Mouse (Mus musculus): ENCODE measurements around the gene Cdpf1. TPM values are rescaled to one million over a fixed set of nuclear protein-coding genes. Genes with fewer than 3 reads are reported as not detected.
A peak's percentile ranks its signal among the peaks of the same experiment; 100 is the strongest.

The Cdpf1 gene
- polyA plus RNA-seq, 1 experiment from 2014 or later = 35.6 TPM

DNA sequence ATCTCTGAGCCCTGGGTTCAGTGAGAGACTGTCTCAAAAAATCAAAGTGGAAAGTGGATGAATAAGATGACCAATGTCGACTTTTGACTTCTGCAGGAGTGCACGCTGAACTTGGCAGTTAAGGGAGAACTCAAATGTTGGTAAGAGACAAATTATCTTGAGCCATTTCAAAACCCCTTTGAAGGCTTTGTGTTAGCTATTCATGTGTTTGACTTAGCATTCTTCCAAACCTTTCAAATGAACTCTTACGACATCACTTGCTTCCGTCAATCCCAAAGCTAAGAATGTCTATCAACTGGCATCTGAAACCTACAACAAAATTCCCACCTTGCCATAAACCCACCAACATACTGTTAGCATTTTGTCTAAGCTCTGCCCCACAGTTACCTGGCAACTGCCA lies 16.6 kb upstream of the Cdpf1 start:
- no peak for DNase-seq (ENCODE audit: low spot score)
- Histone ChIP-seq H3K36me3 (no peaks in the 10 kb centered on the region), H3K4me3 (no peak overlapping the region), H3K4me1 (peaks cover 17% of the 10 kb centered on the region), H3K27me3 (ENCODE audit: low read depth, poor library complexity, severe bottlenecking) (no peaks in the 10 kb centered on the region), H3K27ac (no peak overlapping the region), H3K9me3 (replicated peaks) (no peaks in the 10 kb centered on the region)
- WGBS = 87% methylated on average over 4 of the region's 4 CpGs

DNA sequence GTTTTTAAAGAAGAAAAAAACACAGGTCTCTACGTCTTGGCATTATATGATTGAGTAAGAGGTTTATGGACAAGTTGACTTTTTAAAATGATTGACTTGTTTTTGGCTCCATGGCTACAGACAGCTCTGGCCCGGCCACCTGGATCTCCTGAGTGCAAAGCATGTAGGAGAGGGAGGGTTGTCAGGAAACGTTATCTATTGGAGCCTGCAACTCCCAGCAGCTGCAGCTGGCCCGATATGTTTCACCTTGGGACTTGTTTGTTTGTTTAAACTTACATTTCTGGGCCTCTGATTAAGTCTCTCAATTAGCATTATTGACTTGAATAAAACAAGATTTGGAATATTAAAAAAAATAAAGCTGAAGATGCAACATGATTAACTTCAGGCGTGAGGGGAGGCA lies 15.2 kb upstream of the Cdpf1 start:
- no peak overlapping the region for H3K4me3 ChIP-seq
- H3K27me3 ChIP-seq (ENCODE audit: low read depth, poor library complexity, severe bottlenecking) = peaks cover 12% of the 10 kb centered on the region
- H3K4me1 ChIP-seq = peaks cover 9% of the 10 kb centered on the region
- 72% methylated on average over 5 of the region's 5 CpGs for WGBS
- no peaks in the 10 kb centered on the region for H3K9me3 ChIP-seq (replicated peaks)
- H3K27ac ChIP-seq = no peak overlapping the region
- H3K36me3 ChIP-seq = no peaks in the 10 kb centered on the region
- no peak for DNase-seq (ENCODE audit: low spot score)

- peaks cover 13% of the 10 kb centered on the region for H3K4me1 ChIP-seq
- WGBS = 10% methylated on average over 4 of the region's 4 CpGs
- H3K27ac ChIP-seq = peak overlapping the region; percentile 92
- peaks cover 34% of the 10 kb centered on the region for H3K27me3 ChIP-seq (ENCODE audit: low read depth, poor library complexity, severe bottlenecking)
- H3K36me3 ChIP-seq = no peaks in the 10 kb centered on the region
- H3K9me3 ChIP-seq (replicated peaks) = 0 out of 2 replicates have a peak, but pooled peaks cover 2% of the 10 kb centered on the region
- H3K4me3 ChIP-seq = peak overlapping the region; percentile 73
- DNase-seq (ENCODE audit: low spot score) = no peak
These were observed 10.5 kb upstream of the Cdpf1 start for GRCm38 (mm10) chr15:85822011-85822359.

DNA sequence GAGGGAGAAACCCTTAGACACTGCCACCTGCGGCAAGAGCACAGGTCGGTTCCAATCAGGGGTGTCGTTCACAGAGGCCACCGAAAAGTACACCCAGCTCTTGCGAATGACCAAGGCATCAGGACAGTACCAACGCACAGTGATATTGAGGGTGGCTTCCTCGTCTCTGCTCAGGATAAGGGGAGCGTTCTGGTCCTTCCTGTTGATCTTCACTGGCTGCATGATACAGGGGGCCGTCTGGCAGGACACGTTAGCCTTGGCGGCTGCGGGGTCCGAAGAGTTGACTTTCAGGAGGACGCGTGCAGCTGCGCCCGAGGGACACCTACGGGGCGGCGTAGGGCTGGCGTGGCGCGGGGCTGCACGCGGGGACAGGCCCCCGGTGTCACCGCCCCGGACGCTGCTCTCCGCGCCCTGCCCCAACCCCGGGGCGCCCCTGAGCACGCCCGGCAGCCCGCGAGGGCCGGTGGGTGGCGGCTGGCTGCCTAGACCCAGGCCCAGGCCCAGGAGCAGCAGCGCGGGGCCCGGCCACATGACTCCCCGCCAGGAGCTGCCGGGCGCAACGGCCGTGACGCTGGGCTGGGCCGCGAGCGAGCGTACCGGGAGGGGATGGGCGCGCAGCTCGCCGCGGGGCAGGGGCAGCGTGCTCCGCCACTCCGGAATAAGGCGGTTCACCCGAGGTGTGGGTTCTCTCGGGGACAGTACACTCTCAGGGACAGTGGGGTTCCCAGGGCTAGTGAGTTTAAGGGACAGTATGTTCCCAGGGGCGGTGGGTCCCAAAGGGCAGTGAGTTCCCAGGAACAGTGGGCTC lies 9.9 kb upstream of the Cdpf1 start, which contains the start of gene Pkdrej:
Pkdrej (minus strand) TSS at position 532 of the 808 bp plus-strand sequence.
- Histone ChIP-seq H3K4me1 (peaks cover 13% of the 10 kb centered on the region), H3K27ac (peak within 1 kb of the TSS; percentile 92), H3K36me3 (no peaks in the 10 kb centered on the region), H3K4me3 (peak within 1 kb of the TSS; percentile 73), H3K9me3 (replicated peaks) (0 out of 2 replicates have a peak, but pooled peaks cover 2% of the 10 kb centered on the region), H3K27me3 (ENCODE audit: low read depth, poor library complexity, severe bottlenecking) (peaks cover 34% of the 10 kb centered on the region)
- 3% methylated on average over 65 of the region's 65 CpGs for WGBS
- DNase-seq (ENCODE audit: low spot score) = peak; percentile 70

GRCm38 (mm10) chr15:85813428-85813827 lies 1.9 kb upstream of the Cdpf1 start:
- Histone ChIP-seq H3K4me1 (peaks cover 17% of the 10 kb centered on the region), H3K36me3 (no peaks in the 10 kb centered on the region), H3K4me3 (no peak overlapping the region), H3K9me3 (replicated peaks) (0 out of 2 replicates have a peak, but pooled peaks cover 2% of the 10 kb centered on the region), H3K27me3 (ENCODE audit: low read depth, poor library complexity, severe bottlenecking) (no peaks in the 10 kb centered on the region), H3K27ac (no peak overlapping the region)
- WGBS = 80% methylated on average over 10 of the region's 10 CpGs
- DNase-seq (ENCODE audit: low spot score) = no peak

DNA sequence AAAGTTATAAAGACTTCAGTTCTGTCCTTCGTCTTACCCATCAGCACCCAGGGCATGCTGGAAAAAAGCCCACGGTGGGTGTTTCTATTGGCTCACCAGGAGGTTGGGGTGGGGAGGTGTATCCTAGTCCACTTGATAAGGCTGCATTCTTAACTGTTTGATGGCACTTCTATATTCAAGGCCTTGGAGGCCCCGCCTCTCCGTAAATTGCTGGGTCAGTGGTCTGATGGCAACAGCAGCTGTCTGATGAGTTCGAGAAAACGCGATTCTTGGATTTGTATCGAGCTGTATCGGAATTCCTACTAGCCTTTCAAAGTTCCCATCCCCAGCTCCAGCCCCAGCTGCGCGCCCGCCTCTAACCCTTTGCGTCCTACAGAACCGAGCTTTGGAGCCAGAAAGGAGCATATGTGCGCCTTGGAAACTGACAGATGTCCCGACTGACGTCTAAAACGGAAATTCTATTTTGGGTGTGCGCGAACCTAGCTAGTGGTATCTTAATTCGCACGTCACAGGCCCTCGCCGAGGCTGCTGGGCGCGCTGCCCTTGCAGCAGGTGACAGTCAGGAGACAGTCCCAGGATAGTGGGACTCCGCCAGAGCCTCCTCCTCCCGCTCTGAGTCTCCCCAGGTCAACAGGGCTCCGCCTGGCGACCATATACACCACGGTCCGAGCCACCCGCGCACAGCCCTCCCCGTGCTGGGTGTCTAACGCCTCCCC lies 533 bp downstream of the Cdpf1 start:
- H3K27ac ChIP-seq = peak overlapping the region; percentile 89
- WGBS = 7% methylated on average over 36 of the region's 36 CpGs
- no peaks in the 10 kb centered on the region for H3K36me3 ChIP-seq
- peak overlapping the region; percentile 87 for H3K4me3 ChIP-seq
- H3K4me1 ChIP-seq = peaks cover 17% of the 10 kb centered on the region
- DNase-seq (ENCODE audit: low spot score) = no peak
- no peaks in the 10 kb centered on the region for H3K27me3 ChIP-seq (ENCODE audit: low read depth, poor library complexity, severe bottlenecking)
- H3K9me3 ChIP-seq (replicated peaks) = no peaks in the 10 kb centered on the region

- H3K4me1 ChIP-seq = peaks cover 17% of the 10 kb centered on the region
These were observed 1.1 kb downstream of the Cdpf1 start for GRCm38 (mm10) chr15:85810462-85810805.

DNA sequence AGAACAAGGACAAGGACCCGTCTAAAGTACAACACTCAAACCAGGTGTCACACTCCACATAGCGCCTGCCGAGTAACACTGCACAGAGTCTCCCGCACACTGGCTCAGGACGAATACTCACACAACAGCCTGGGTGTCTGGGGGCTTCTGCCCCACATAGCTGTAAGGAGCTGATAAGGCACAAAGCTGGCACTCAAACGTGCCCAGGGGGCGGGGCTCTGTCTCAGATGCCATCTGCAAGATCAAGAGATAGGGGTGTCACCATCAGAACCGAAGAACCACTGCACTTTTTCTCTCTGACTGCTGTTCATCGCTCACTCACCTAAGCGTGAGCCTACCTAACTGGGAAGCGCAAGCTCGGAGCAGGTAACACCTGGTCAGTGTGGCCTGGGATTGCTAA lies 2.4 kb downstream of the Cdpf1 start:
- no peaks in the 10 kb centered on the region for H3K36me3 ChIP-seq
- no peak overlapping the region for H3K27ac ChIP-seq
- no peak for DNase-seq (ENCODE audit: low spot score)
- H3K9me3 ChIP-seq (replicated peaks) = no peaks in the 10 kb centered on the region
- H3K27me3 ChIP-seq (ENCODE audit: low read depth, poor library complexity, severe bottlenecking) = no peaks in the 10 kb centered on the region
- H3K4me3 ChIP-seq = no peak overlapping the region
- WGBS = 91% methylated on average over 12 of the region's 12 CpGs
- H3K4me1 ChIP-seq = peaks cover 17% of the 10 kb centered on the region

More at GRCm38 (mm10) chr15:85810462-85810805, 1.1 kb downstream of the Cdpf1 start:
- WGBS = 89% methylated on average over 5 of the region's 5 CpGs
- Histone ChIP-seq H3K4me3 (peak overlapping the region; percentile 87; the same call in 1 of the 2 replicates), H3K36me3 (no peaks in the 10 kb centered on the region), H3K27ac (no peak overlapping the region), H3K27me3 (ENCODE audit: low read depth, poor library complexity, severe bottlenecking) (no peaks in the 10 kb centered on the region), H3K9me3 (replicated peaks) (no peaks in the 10 kb centered on the region)
- no peak for DNase-seq (ENCODE audit: low spot score)

- WGBS = 53% methylated on average over 8 of the region's 8 CpGs
- no peak for DNase-seq (ENCODE audit: low spot score)
- Histone ChIP-seq H3K9me3 (replicated peaks) (no peaks in the 10 kb centered on the region), H3K27ac (no peak overlapping the region), H3K36me3 (no peaks in the 10 kb centered on the region), H3K4me1 (peaks cover 17% of the 10 kb centered on the region), H3K27me3 (ENCODE audit: low read depth, poor library complexity, severe bottlenecking) (no peaks in the 10 kb centered on the region), H3K4me3 (no peak overlapping the region)
These were observed 3.1 kb downstream of the Cdpf1 start for GRCm38 (mm10) chr15:85808434-85808833.

GRCm38 (mm10) chr15:85808031-85808430 lies 3.5 kb downstream of the Cdpf1 start:
- Histone ChIP-seq H3K36me3 (no peaks in the 10 kb centered on the region), H3K27me3 (ENCODE audit: low read depth, poor library complexity, severe bottlenecking) (no peaks in the 10 kb centered on the region), H3K9me3 (replicated peaks) (no peaks in the 10 kb centered on the region), H3K4me1 (peaks cover 17% of the 10 kb centered on the region), H3K27ac (no peak overlapping the region), H3K4me3 (no peak overlapping the region)
- no peak for DNase-seq (ENCODE audit: low spot score)
- 83% methylated on average over 6 of the region's 6 CpGs for WGBS

GRCm38 (mm10) chr15:85807404-85807803 lies 4.1 kb downstream of the Cdpf1 start:
- no peak overlapping the region for H3K27ac ChIP-seq
- no peaks in the 10 kb centered on the region for H3K9me3 ChIP-seq (replicated peaks)
- H3K4me1 ChIP-seq = peaks cover 17% of the 10 kb centered on the region
- WGBS = 89% methylated on average over 4 of the region's 4 CpGs
- H3K4me3 ChIP-seq = no peak overlapping the region
- no peaks in the 10 kb centered on the region for H3K36me3 ChIP-seq
- H3K27me3 ChIP-seq (ENCODE audit: low read depth, poor library complexity, severe bottlenecking) = no peaks in the 10 kb centered on the region
- no peak for DNase-seq (ENCODE audit: low spot score)

GRCm38 (mm10) chr15:85806886-85807285 lies 4.6 kb downstream of the Cdpf1 start:
- no peak for DNase-seq (ENCODE audit: low spot score)
- no peak overlapping the region for H3K27ac ChIP-seq
- no peaks in the 10 kb centered on the region for H3K9me3 ChIP-seq (replicated peaks)
- no peaks in the 10 kb centered on the region for H3K27me3 ChIP-seq (ENCODE audit: low read depth, poor library complexity, severe bottlenecking)
- H3K4me3 ChIP-seq = no peak overlapping the region
- peaks cover 12% of the 10 kb centered on the region for H3K4me1 ChIP-seq
- 86% methylated on average over 4 of the region's 4 CpGs for WGBS
- no peaks in the 10 kb centered on the region for H3K36me3 ChIP-seq

- H3K4me3 ChIP-seq = no peak overlapping the region
- 90% methylated on average over 2 of the region's 2 CpGs for WGBS
- no peaks in the 10 kb centered on the region for H3K27me3 ChIP-seq (ENCODE audit: low read depth, poor library complexity, severe bottlenecking)
- no peaks in the 10 kb centered on the region for H3K4me1 ChIP-seq
- H3K9me3 ChIP-seq (replicated peaks) = no peaks in the 10 kb centered on the region
- no peak overlapping the region for H3K27ac ChIP-seq
- no peaks in the 10 kb centered on the region for H3K36me3 ChIP-seq
- no peak for DNase-seq (ENCODE audit: low spot score)
These were observed 8.6 kb downstream of the Cdpf1 start for GRCm38 (mm10) chr15:85802931-85803330.

Measured in limb, embryonic 10.5 days (tissue).